Mouse (Mus musculus) kidney, embryonic 15.5 days (tissue): Measurements from ENCODE around the gene Grin2b. TPM values are rescaled to one million over a fixed set of nuclear protein-coding genes. Genes with fewer than 3 reads are reported as not detected.
"Not testable (repeated sequence)": the region's sequence is repeated elsewhere in the genome, so short reads cannot be mapped to it uniquely, and the experiment has no call there.

Experiments
- ATAC-seq: fragments of 200-750 bp; cut with Nextera tagmentation; replicated peaks from 2 replicates; pipeline ENCODE4 v1.8.0; 2017; ENCODE audit warnings: moderate TSS enrichment; ENCODE audit not compliant: low FRiP score
- H3K27ac ChIP-seq: fragments of 300-500 bp; sonication (generic); 2 replicates; pipeline ENCODE4 v1.5.1; 2015; ENCODE audit warnings: mild to moderate bottlenecking, inconsistent platforms
- H3K27me3 ChIP-seq: fragments of 300-500 bp; sonication (generic); 2 replicates; pipeline ENCODE4 v1.6.1; 2015; ENCODE audit warnings: inconsistent platforms
- H3K36me3 ChIP-seq: fragments of 300-500 bp; sonication (generic); 2 replicates; pipeline ENCODE4 v1.6.1; 2015; ENCODE audit warnings: inconsistent platforms
- H3K4me1 ChIP-seq: fragments of 300-500 bp; sonication (generic); 2 replicates; pipeline ENCODE4 v1.6.1; 2015; ENCODE audit warnings: inconsistent platforms
- H3K4me2 ChIP-seq: fragments of 300-500 bp; sonication (generic); 2 replicates; pipeline ENCODE4 v1.6.1; 2015; ENCODE audit warnings: moderate library complexity, mild to moderate bottlenecking, inconsistent platforms
- H3K4me3 ChIP-seq: fragments of 300-500 bp; sonication (generic); replicated peaks from 2 replicates; pipeline ENCODE4 v1.5.1; 2015; ENCODE audit warnings: mild to moderate bottlenecking, inconsistent platforms
- H3K9ac ChIP-seq: fragments of 300-500 bp; sonication (generic); 2 replicates; pipeline ENCODE4 v1.6.1; 2015; ENCODE audit warnings: mild to moderate bottlenecking, inconsistent platforms
- H3K9me3 ChIP-seq: fragments of 300-500 bp; sonication (generic); replicated peaks from 2 replicates; pipeline ENCODE4 v1.6.1; 2016; ENCODE audit warnings: inconsistent platforms
- WGBS: fragments of 180-500 bp; shearing (Covaris S2); methylation state at CpG from one replicate; pipeline ENCODE4 v1.1.7; 2015; ENCODE audit warnings: mixed read lengths; 5-methylcytosine and 5-hydroxymethylcytosine counted together
- polyA plus RNA-seq: library from polyadenylated mRNA; unstranded; fragments of >200 nt; fragmentation: Nextera tagmentation; extraction: Ambion mirVana; gene quantifications from 2 replicates; pipeline ENCODE4 v1.2.1, GENCODE M21; 2015

The Grin2b gene
- polyA plus RNA-seq, 1 experiment from 2014 or later: 0.08 TPM

GRCm38 (mm10) chr6:135703655-135704054, 469.7 kb downstream of the Grin2b start:
- H3K4me2 ChIP-seq: no peak overlapping the region
- no peaks in the 10 kb centered on the region for H3K27me3 ChIP-seq
- H3K4me1 ChIP-seq: 0 out of 2 replicates have a peak, but pooled peaks cover 2% of the 10 kb centered on the region
- H3K27ac ChIP-seq: no peak overlapping the region
- no peak overlapping the region for H3K4me3 ChIP-seq
- no peaks in the 10 kb centered on the region for H3K9me3 ChIP-seq
- no peak overlapping the region for H3K9ac ChIP-seq
- peak; percentile 73 for ATAC-seq
- H3K36me3 ChIP-seq: no peaks in the 10 kb centered on the region
- WGBS: 25% methylated on average over 2 of the region's 2 CpGs

DNA sequence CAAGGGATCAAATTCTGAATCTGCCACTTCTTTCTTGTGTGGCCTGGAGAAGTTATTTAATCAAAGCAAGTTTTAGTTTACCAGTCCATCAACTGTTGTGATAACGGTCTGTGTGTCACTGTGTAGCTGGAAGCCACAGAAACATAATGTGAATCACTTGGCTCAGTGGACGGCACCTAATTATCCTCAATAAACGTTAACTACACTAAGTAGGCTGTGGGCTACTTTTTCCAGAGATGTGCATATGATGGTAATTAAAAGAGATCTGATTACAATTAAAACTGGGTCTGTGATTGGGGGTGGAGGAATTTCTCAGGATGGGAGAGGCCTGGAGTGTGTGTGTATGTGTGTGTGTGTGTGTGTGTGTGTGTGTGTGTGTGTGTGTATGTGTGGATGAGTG, 471.9 kb downstream of the Grin2b start:
- H3K4me3 ChIP-seq: no peak overlapping the region
- H3K27me3 ChIP-seq: no peaks in the 10 kb centered on the region
- WGBS: 63% methylated on average over 3 of the region's 3 CpGs
- no peak overlapping the region for H3K4me2 ChIP-seq
- 0 out of 2 replicates have a peak, but pooled peaks cover 2% of the 10 kb centered on the region for H3K4me1 ChIP-seq
- H3K27ac ChIP-seq: no peak overlapping the region
- H3K9ac ChIP-seq: no peak overlapping the region
- H3K36me3 ChIP-seq: no peaks in the 10 kb centered on the region
- no peaks in the 10 kb centered on the region for H3K9me3 ChIP-seq
- no peak for ATAC-seq

DNA sequence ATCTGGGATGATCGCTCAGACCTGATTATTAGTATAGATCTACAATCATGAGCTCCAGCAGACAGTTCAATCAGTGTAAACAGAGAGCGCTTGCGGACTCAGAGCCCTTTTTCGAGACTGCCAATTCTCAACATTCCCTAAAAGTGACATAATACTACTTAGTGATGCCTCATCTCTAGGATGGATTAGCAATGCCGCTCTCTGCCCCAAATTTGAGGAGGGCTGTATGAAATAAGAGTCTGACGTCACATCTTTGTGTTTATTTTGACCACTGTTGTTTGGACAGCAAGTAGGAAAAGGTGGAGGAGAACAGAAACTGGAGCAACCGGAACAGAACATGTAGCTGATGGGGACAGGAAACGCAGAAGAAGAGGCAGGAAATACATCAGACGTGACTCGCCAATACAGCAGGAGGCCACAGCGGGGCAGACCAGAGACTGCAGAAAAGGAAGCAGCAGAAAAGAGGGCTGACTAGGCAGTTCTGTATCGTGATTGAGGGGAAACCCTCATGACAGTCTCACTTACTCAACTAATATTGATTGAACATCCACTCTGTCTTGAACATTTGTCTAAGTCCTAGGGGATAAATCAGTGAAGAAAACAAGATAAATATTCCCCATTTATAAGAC, 472.5 kb downstream of the Grin2b start:
- 84% methylated on average over 12 of the region's 12 CpGs for WGBS
- no peak for ATAC-seq
- Histone ChIP-seq H3K27me3 (no peaks in the 10 kb centered on the region), H3K9me3 (no peaks in the 10 kb centered on the region), H3K9ac (no peak overlapping the region), H3K4me2 (no peak overlapping the region), H3K4me1 (0 out of 2 replicates have a peak, but pooled peaks cover 2% of the 10 kb centered on the region), H3K27ac (no peak overlapping the region), H3K36me3 (no peaks in the 10 kb centered on the region), H3K4me3 (no peak overlapping the region)

DNA sequence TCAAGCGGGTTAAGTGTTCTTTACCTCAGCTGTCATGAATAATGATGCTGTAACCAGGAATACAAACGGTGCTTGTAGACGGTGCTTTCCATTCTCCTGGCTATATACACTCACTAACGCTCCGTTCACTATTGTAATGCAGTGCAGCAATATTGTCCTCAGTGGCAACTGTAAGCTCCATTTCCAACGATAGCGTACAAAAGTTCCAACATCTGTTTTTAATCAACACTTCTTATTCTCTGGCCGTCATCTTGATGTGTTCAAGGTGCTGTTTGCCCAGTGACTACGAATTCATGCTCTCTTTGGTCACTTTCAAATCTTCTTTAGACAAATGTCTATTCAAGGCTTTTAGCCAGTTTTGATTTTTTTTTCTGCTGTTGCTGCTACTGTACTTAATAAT, 480.8 kb downstream of the Grin2b start:
- 56% methylated on average over 9 of the region's 9 CpGs for WGBS

GRCm38 (mm10) chr6:135691561-135691960, 481.8 kb downstream of the Grin2b start:
- no peak for ATAC-seq

More for the DNA sequence above, 480.8 kb downstream of the Grin2b start:
- no peak overlapping the region for H3K9ac ChIP-seq
- no peaks in the 10 kb centered on the region for H3K4me1 ChIP-seq
- H3K9me3 ChIP-seq: no peaks in the 10 kb centered on the region
- H3K36me3 ChIP-seq: no peaks in the 10 kb centered on the region
- H3K4me3 ChIP-seq: no peak overlapping the region
- ATAC-seq: no peak
- H3K27ac ChIP-seq: no peak overlapping the region
- no peaks in the 10 kb centered on the region for H3K27me3 ChIP-seq
- H3K4me2 ChIP-seq: no peak overlapping the region

GRCm38 (mm10) chr6:135687926-135688325, 485.4 kb downstream of the Grin2b start:
- no peaks in the 10 kb centered on the region for H3K4me1 ChIP-seq
- no peak overlapping the region for H3K4me2 ChIP-seq
- no peak overlapping the region for H3K9ac ChIP-seq
- WGBS: 46% methylated on average over 9 of the region's 9 CpGs
- no peak overlapping the region for H3K27ac ChIP-seq
- H3K4me3 ChIP-seq: no peak overlapping the region
- H3K9me3 ChIP-seq: no peaks in the 10 kb centered on the region
- H3K36me3 ChIP-seq: no peaks in the 10 kb centered on the region
- no peak for ATAC-seq
- no peaks in the 10 kb centered on the region for H3K27me3 ChIP-seq

More at GRCm38 (mm10) chr6:135691561-135691960, 481.8 kb downstream of the Grin2b start:
- 87% methylated on average over 7 of the region's 7 CpGs for WGBS
- Histone ChIP-seq H3K27ac (no peak overlapping the region), H3K27me3 (no peaks in the 10 kb centered on the region), H3K4me3 (no peak overlapping the region), H3K4me1 (no peaks in the 10 kb centered on the region), H3K4me2 (no peak overlapping the region), H3K9me3 (no peaks in the 10 kb centered on the region), H3K9ac (no peak overlapping the region), H3K36me3 (no peaks in the 10 kb centered on the region)

GRCm38 (mm10) chr6:135684206-135684605, 489.1 kb downstream of the Grin2b start:
- no peak overlapping the region for H3K4me3 ChIP-seq
- H3K27me3 ChIP-seq: no peaks in the 10 kb centered on the region
- 38% methylated on average over 2 of the region's 2 CpGs for WGBS
- no peaks in the 10 kb centered on the region for H3K36me3 ChIP-seq
- no peaks in the 10 kb centered on the region for H3K9me3 ChIP-seq
- peak; percentile 71; the same call in 1 of the 2 replicates for ATAC-seq
- no peak overlapping the region for H3K4me2 ChIP-seq
- H3K27ac ChIP-seq: no peak overlapping the region
- H3K4me1 ChIP-seq: 0 out of 2 replicates have a peak, but pooled peaks cover 10% of the 10 kb centered on the region
- H3K9ac ChIP-seq: no peak overlapping the region

GRCm38 (mm10) chr6:135681423-135681822, 491.9 kb downstream of the Grin2b start:
- WGBS: 88% methylated on average over 4 of the region's 4 CpGs
- H3K9ac ChIP-seq, H3K4me1 ChIP-seq, H3K9me3 ChIP-seq, H3K4me3 ChIP-seq, H3K27me3 ChIP-seq, H3K36me3 ChIP-seq, H3K27ac ChIP-seq, ATAC-seq, H3K4me2 ChIP-seq: not testable (repeated sequence)

- H3K9ac ChIP-seq: no peak overlapping the region
- no peak overlapping the region for H3K4me2 ChIP-seq
- no peaks in the 10 kb centered on the region for H3K27me3 ChIP-seq
- peak overlapping the region; percentile 37; the same call in 1 of the 2 replicates for H3K27ac ChIP-seq
- 0 out of 2 replicates have a peak, but pooled peaks cover 10% of the 10 kb centered on the region for H3K4me1 ChIP-seq
- no peaks in the 10 kb centered on the region for H3K9me3 ChIP-seq
- no peaks in the 10 kb centered on the region for H3K36me3 ChIP-seq
- ATAC-seq: peak; percentile 46
- 53% methylated on average over 14 of the region's 14 CpGs for WGBS
- no peak overlapping the region for H3K4me3 ChIP-seq
Observed at GRCm38 (mm10) chr6:135680105-135680710, 493.1 kb downstream of the Grin2b start.

DNA sequence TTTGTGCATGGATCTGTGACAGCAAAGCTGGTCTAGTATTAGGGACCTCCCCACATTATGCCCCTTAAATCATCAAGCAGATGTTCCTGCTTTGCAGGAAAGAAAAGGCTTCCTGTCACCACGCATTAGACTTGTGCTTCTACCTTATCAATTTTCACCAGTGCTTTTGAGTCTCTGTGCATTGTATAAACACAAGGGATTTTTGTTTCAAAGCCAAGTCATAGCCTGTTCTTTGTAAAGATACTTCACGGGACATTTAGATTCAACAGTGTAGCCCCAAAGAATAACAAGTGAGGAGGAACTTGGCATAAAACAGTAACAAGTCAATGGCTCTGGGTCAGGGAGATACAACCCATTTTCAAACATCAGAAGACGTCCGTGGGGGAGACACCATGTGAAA, 498.9 kb downstream of the Grin2b start:
- H3K27me3 ChIP-seq: no peaks in the 10 kb centered on the region
- no peak overlapping the region for H3K27ac ChIP-seq
- ATAC-seq: no peak
- H3K4me1 ChIP-seq: no peaks in the 10 kb centered on the region
- H3K4me2 ChIP-seq: no peak overlapping the region
- H3K36me3 ChIP-seq: no peaks in the 10 kb centered on the region
- no peak overlapping the region for H3K4me3 ChIP-seq
- H3K9me3 ChIP-seq: no peaks in the 10 kb centered on the region
- H3K9ac ChIP-seq: no peak overlapping the region
- WGBS: 15% methylated on average over 4 of the region's 4 CpGs

GRCm38 (mm10) chr6:135672003-135672402, 501.3 kb downstream of the Grin2b start:
- H3K27me3 ChIP-seq: no peaks in the 10 kb centered on the region
- no peak overlapping the region for H3K4me2 ChIP-seq
- no peak overlapping the region for H3K27ac ChIP-seq
- no peaks in the 10 kb centered on the region for H3K9me3 ChIP-seq
- H3K9ac ChIP-seq: no peak overlapping the region
- H3K4me1 ChIP-seq: no peaks in the 10 kb centered on the region
- no peaks in the 10 kb centered on the region for H3K36me3 ChIP-seq
- no peak overlapping the region for H3K4me3 ChIP-seq
- no peak for ATAC-seq
